Mouse (Mus musculus) thymus, postnatal 10 days (tissue): Measurements from ENCODE around the gene Rnf166.

Experiments
- DNase-seq, 2 experiments: peaks; one replicate each; pipeline ENCODE4 v3.0.0; 2021; ENCODE audit warnings: low spot score in 2 of 2

The Rnf166 gene

GRCm38 (mm10) chr8:122441326-122441725, 34.5 kb downstream of the Rnf166 start:
- no peak for DNase-seq

- no peak for DNase-seq
Measured at GRCm38 (mm10) chr8:122439336-122439735, 36.5 kb downstream of the Rnf166 start.

GRCm38 (mm10) chr8:122437708-122438331, 38.0 kb downstream of the Rnf166 start:
- peak in 1 of 2 experiments; percentile 35 for DNase-seq

GRCm38 (mm10) chr8:122436586-122437125, 39.2 kb downstream of the Rnf166 start:
- no peak for DNase-seq

- DNase-seq: no peak
Measured at GRCm38 (mm10) chr8:122436146-122436545, 39.7 kb downstream of the Rnf166 start.

GRCm38 (mm10) chr8:122435375-122435774, 40.5 kb downstream of the Rnf166 start:
- no peak for DNase-seq

- no peak for DNase-seq
Measured at GRCm38 (mm10) chr8:122433269-122433905, 42.5 kb downstream of the Rnf166 start.

- DNase-seq: peak; percentile 80 to 84
Measured at GRCm38 (mm10) chr8:122432443-122433268, 43.2 kb downstream of the Rnf166 start, which contains the start of gene Cyba. Gene Cyba (minus strand): TSS chr8:122432930.

GRCm38 (mm10) chr8:122431694-122432442, 44.0 kb downstream of the Rnf166 start:
- peak; percentile 35 to 51 for DNase-seq

- DNase-seq: no peak
Measured at GRCm38 (mm10) chr8:122430646-122431045, 45.2 kb downstream of the Rnf166 start.

GRCm38 (mm10) chr8:122430058-122430636, 45.7 kb downstream of the Rnf166 start:
- no peak for DNase-seq

- DNase-seq: no peak
Measured at GRCm38 (mm10) chr8:122428163-122428562, 47.7 kb downstream of the Rnf166 start.

GRCm38 (mm10) chr8:122427607-122428006, 48.3 kb downstream of the Rnf166 start:
- no peak for DNase-seq

GRCm38 (mm10) chr8:122426145-122426544, 49.7 kb downstream of the Rnf166 start:
- DNase-seq: no peak

- no peak for DNase-seq
Measured at GRCm38 (mm10) chr8:122423659-122424058, 52.2 kb downstream of the Rnf166 start.

GRCm38 (mm10) chr8:122423217-122423616, 52.6 kb downstream of the Rnf166 start:
- DNase-seq: no peak

- no peak for DNase-seq
Measured at GRCm38 (mm10) chr8:122421376-122422070, 54.3 kb downstream of the Rnf166 start, which contains the start of gene Il17c. Gene Il17c (plus strand): TSS chr8:122422020.

- DNase-seq: no peak
Measured at GRCm38 (mm10) chr8:122419881-122420555, 55.8 kb downstream of the Rnf166 start.
